In the genomic region with DNA sequence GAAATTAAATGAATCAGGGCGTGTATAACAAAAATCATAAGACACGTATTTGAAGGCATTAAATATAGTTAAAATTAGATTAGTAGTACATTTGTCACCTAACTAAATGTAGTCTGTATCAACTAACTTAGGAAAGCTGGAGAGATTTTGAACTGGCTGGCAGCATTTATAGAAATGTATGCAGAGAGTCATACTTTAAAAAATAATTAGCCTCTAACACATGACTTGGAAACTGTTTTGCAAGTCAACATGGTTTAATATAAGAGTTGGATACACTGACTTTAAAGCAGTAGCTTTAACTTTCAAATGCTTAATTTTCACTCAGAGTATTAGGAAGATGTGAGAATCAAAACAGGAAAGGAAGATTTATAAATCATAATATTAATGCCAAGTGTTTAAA, we compare ENCODE assay signal across 25 mouse cellular contexts.
A peak's percentile ranks its signal among the peaks of the same experiment; 100 is the strongest.
DNase-seq lines count a peak whose midpoint lies in the region; ATAC-seq and TF ChIP-seq lines count a peak whose summit lies in the region.
"Had no signal": no experiment of that assay in that cellular context is flagged by ENCODE, and none has a peak within 500 bp of the region (broad histone marks: within the 10 kb centered on the region; RNA-seq: fewer than 3 reads in every experiment).

No protein-coding gene starts in this region.

- H3K4me3 ChIP-seq in forebrain, embryonic 10.5 days = no peak overlapping the region
- no peak overlapping the region for H3K4me3 ChIP-seq in forebrain, embryonic 11.5 days (ENCODE audit: low read depth, low read length)
- H3K4me3 ChIP-seq in layer of hippocampus, adult 2 months = peak overlapping the region; percentile 16; the same call in 1 of the 2 replicates
- H3K4me3 ChIP-seq in forebrain, embryonic 15.5 days = no peak overlapping the region
- H3K4me3 ChIP-seq: heart, embryonic 10.5 days; heart, embryonic 13.5 days had no signal

- ATAC-seq in forebrain, embryonic 11.5 days (replicated peaks; ENCODE audit: low FRiP score) = no peak
- ATAC-seq in forebrain, embryonic 15.5 days (replicated peaks) = no peak
- ATAC-seq: hindbrain, postnatal 0 days; inflammation-experienced regulatory T-cells, adult 6 months; intestine, embryonic 16.5 days; Patski had no signal

- 89% methylated on average over 2 of the region's 2 CpGs for WGBS in forebrain, embryonic 10.5 days
- WGBS in forebrain, embryonic 11.5 days = 69% methylated on average over 2 of the region's 2 CpGs
- 51% methylated on average over 2 of the region's 2 CpGs for WGBS in forebrain, embryonic 15.5 days

- H3K9me3 ChIP-seq in forebrain, embryonic 10.5 days = no peaks in the 10 kb centered on the region
- no peaks in the 10 kb centered on the region; the same call in 1 of the 2 replicates for H3K9me3 ChIP-seq in forebrain, embryonic 11.5 days (ENCODE audit: control insufficient read depth, low read length)
- H3K9me3 ChIP-seq in forebrain, embryonic 15.5 days = no peaks in the 10 kb centered on the region
- H3K9me3 ChIP-seq: G1E; heart, embryonic 10.5 days; heart, embryonic 13.5 days had no signal

- H3K27ac ChIP-seq in forebrain, embryonic 10.5 days = peak overlapping the region; percentile 85
- H3K27ac ChIP-seq in forebrain, embryonic 11.5 days (ENCODE audit: low read depth, low read length) = no peak overlapping the region
- H3K27ac ChIP-seq in layer of hippocampus, adult 2 months = peak overlapping the region; percentile 98
- H3K27ac ChIP-seq in forebrain, embryonic 15.5 days (replicated peaks) = 0 out of 2 replicates have a peak overlapping the region, but pooled peaks have one; percentile 50
- H3K27ac ChIP-seq: heart, embryonic 10.5 days; heart, embryonic 13.5 days; hindbrain, embryonic 14.5 days; hindbrain, postnatal 0 days had no signal

- TF ChIP-seq CTCF in layer of hippocampus, adult 2 months (conservative IDR thresholded peaks at IDR 0.05) = no peak

- H3K27me3 ChIP-seq in forebrain, embryonic 10.5 days (ENCODE audit: poor library complexity, severe bottlenecking) = peaks cover 17% of the 10 kb centered on the region
- H3K27me3 ChIP-seq in forebrain, embryonic 11.5 days (ENCODE audit: control insufficient read depth, insufficient read depth, low read length) = no peaks in the 10 kb centered on the region
- H3K27me3 ChIP-seq in forebrain, embryonic 15.5 days = no peaks in the 10 kb centered on the region
- H3K27me3 ChIP-seq: CH12.LX; heart, embryonic 13.5 days had no signal

- no peak for DNase-seq in forebrain, embryonic 10.5 days (ENCODE audit: extremely low spot score, low spot score)
- DNase-seq in forebrain, embryonic 11.5 days (ENCODE audit: low spot score) = no peak
- DNase-seq in layer of hippocampus, adult 2 months (ENCODE audit: low spot score in 2 of 2) = no peak
- DNase-seq in layer of hippocampus, adult 9-11 months = no peak
- no peak for DNase-seq in heart, adult 8-10 months (ENCODE audit: low spot score)
- DNase-seq: adrenal gland, postnatal 10 days; adrenal gland, postnatal 36 days; B cell, adult 2 months; cerebellum, adult 11 months; cerebellum, adult 8-10 months; gastrocnemius, postnatal 25 days; heart, adult 18-20 months; heart, postnatal 14 days; heart, postnatal 4 days; kidney, adult 18-20 months had no signal

- no peak overlapping the region for H3K4me2 ChIP-seq in forebrain, embryonic 11.5 days (ENCODE audit: low read depth, low read length, severe bottlenecking)
- no peak overlapping the region for H3K4me2 ChIP-seq in forebrain, embryonic 15.5 days (replicated peaks)
- H3K4me2 ChIP-seq: heart, embryonic 13.5 days; hindbrain, embryonic 14.5 days had no signal

- H3K36me3 ChIP-seq in forebrain, embryonic 10.5 days (replicated peaks) = no peaks in the 10 kb centered on the region
- no peaks in the 10 kb centered on the region for H3K36me3 ChIP-seq in forebrain, embryonic 11.5 days (ENCODE audit: control insufficient read depth, insufficient read depth, low read length)
- H3K36me3 ChIP-seq in forebrain, embryonic 15.5 days = no peaks in the 10 kb centered on the region
- H3K36me3 ChIP-seq: G1E; heart, embryonic 10.5 days; heart, embryonic 13.5 days had no signal

- H3K9ac ChIP-seq in forebrain, embryonic 11.5 days (ENCODE audit: low read length) = no peak overlapping the region
- no peak overlapping the region for H3K9ac ChIP-seq in forebrain, embryonic 15.5 days (replicated peaks)
- H3K9ac ChIP-seq: heart, embryonic 13.5 days; hindbrain, embryonic 14.5 days had no signal

- H3K4me1 ChIP-seq in forebrain, embryonic 10.5 days = peaks cover 62% of the 10 kb centered on the region
- H3K4me1 ChIP-seq in forebrain, embryonic 11.5 days (replicated peaks; ENCODE audit: control insufficient read depth, insufficient read depth, low read length) = peaks cover 4% of the 10 kb centered on the region; the same call in 1 of the 2 replicates
- H3K4me1 ChIP-seq in forebrain, embryonic 15.5 days = peaks cover 18% of the 10 kb centered on the region
- H3K4me1 ChIP-seq: heart, embryonic 10.5 days; heart, embryonic 13.5 days had no signal
